Mouse (Mus musculus) heart, adult 2 months (tissue): Measurements from ENCODE around the gene Tex261. TPM values are rescaled to one million over a fixed set of nuclear protein-coding genes. Genes with fewer than 3 reads are reported as not detected.

Experiments used
- DNase-seq, 2 experiments: peaks; one replicate each; pipeline ENCODE4 v3.0.0; 2021
- H3K27ac ChIP-seq: fragments of 200-600 bp; 2 replicates; pipeline ENCODE4 v1.8.1; 2022
- H3K27me3 ChIP-seq: fragments of 200-500 bp; 2 replicates; pipeline ENCODE4 v1.6.1; 2012; ENCODE audit warnings: mild to moderate bottlenecking, low read length, inconsistent platforms, mixed read lengths; ENCODE audit not compliant: control insufficient read depth, insufficient read depth
- H3K36me3 ChIP-seq: fragments of 200-500 bp; 2 replicates; pipeline ENCODE4 v1.6.1; 2012; ENCODE audit warnings: low read length, inconsistent platforms; ENCODE audit not compliant: control insufficient read depth, insufficient read depth
- H3K4me1 ChIP-seq: fragments of 200-500 bp; 2 replicates; pipeline ENCODE4 v1.6.1; 2011; ENCODE audit warnings: low read length; ENCODE audit not compliant: control insufficient read depth, insufficient read depth
- H3K4me3 ChIP-seq: fragments of 200-600 bp; 2 replicates; pipeline ENCODE4 v1.8.1; 2022
- H3K79me2 ChIP-seq: fragments of 200-500 bp; replicated peaks from 2 replicates; pipeline ENCODE4 v1.6.1; 2012; ENCODE audit warnings: mild to moderate bottlenecking, inconsistent platforms, low read length, moderate library complexity, mixed read lengths; ENCODE audit not compliant: control insufficient read depth, insufficient read depth
- H3K9ac ChIP-seq: fragments of 200-500 bp; 2 replicates; pipeline ENCODE4 v1.6.1; 2012; ENCODE audit warnings: low read depth, mild to moderate bottlenecking, control low read depth, inconsistent platforms, low read length, mixed read lengths
- CTCF ChIP-seq: fragments of 200-600 bp; IDR thresholded peaks from 2 replicates; pipeline ENCODE4 v1.8.1; 2022; ENCODE audit warnings: antibody characterized with exemption, mild to moderate bottlenecking, moderate library complexity
- EP300 ChIP-seq: fragments of 200-500 bp; IDR thresholded peaks from 2 replicates; pipeline ENCODE4 v1.6.1; 2011; ENCODE audit warnings: low read depth, low read length, control low read depth; ENCODE audit not compliant: insufficient read depth
- POLR2A ChIP-seq: fragments of 200-500 bp; IDR thresholded peaks from 2 replicates; pipeline ENCODE4 v1.6.1; 2011; ENCODE audit warnings: mild to moderate bottlenecking, low read depth, low read length, control low read depth; ENCODE audit not compliant: insufficient read depth
- WGBS: fragments of 180-500 bp; shearing (Covaris S2); methylation state at CpG from one replicate; pipeline ENCODE4 v1.1.7; 2018; 5-methylcytosine and 5-hydroxymethylcytosine counted together
- intact Hi-C: fragments of 180-260 bp; cut with DNase I; formaldehyde crosslinking; loops from one replicate; pipeline ENCODE4 v1.15.1; 2025
- polyA plus RNA-seq: library from polyadenylated mRNA; depleted of rRNA; stranded (reverse); fragments of >200 nt; gene quantifications from 2 replicates; pipeline ENCODE4 v1.2.3, GENCODE M21; 2012
- total RNA-seq, 2 experiments: library from RNA; stranded (reverse); gene quantifications; 2 replicates each; pipeline ENCODE4 v1.2.3; 2021

Gene Tex261
- total and polyA plus RNA-seq, 3 experiments, result 90.6 to 126 (median 102) TPM

GRCm38 (mm10) chr6:83749286-83749685, 26.3 kb downstream of the Tex261 start:
- WGBS, result 67% methylated on average over 3 of the region's 3 CpGs
- intact Hi-C loops, result no loop called here
- DNase-seq, result no peak
- Histone ChIP-seq H3K9ac (no peak overlapping the region), H3K36me3 (no peaks in the 10 kb centered on the region), H3K4me1 (no peaks in the 10 kb centered on the region), H3K79me2 (no peaks in the 10 kb centered on the region), H3K27ac (no peak overlapping the region), H3K27me3 (no peaks in the 10 kb centered on the region), H3K4me3 (no peak overlapping the region)
- TF ChIP-seq EP300, result no peak
- TF ChIP-seq CTCF, result no peak
- TF ChIP-seq POLR2A, result no peak

- H3K4me1 ChIP-seq, result no peaks in the 10 kb centered on the region
- no peaks in the 10 kb centered on the region for H3K79me2 ChIP-seq
- no peaks in the 10 kb centered on the region for H3K27me3 ChIP-seq
- no peak overlapping the region for H3K9ac ChIP-seq
- 47% methylated on average over 2 of the region's 2 CpGs for WGBS
- H3K4me3 ChIP-seq, result no peak overlapping the region
- no peak for TF ChIP-seq CTCF
- TF ChIP-seq EP300, result no peak
- TF ChIP-seq POLR2A, result no peak
- no peak for DNase-seq
- no peaks in the 10 kb centered on the region for H3K36me3 ChIP-seq
- H3K27ac ChIP-seq, result no peak overlapping the region
- intact Hi-C loops, result no loop called here
Measured at GRCm38 (mm10) chr6:83745466-83745865, 30.1 kb downstream of the Tex261 start.

DNA sequence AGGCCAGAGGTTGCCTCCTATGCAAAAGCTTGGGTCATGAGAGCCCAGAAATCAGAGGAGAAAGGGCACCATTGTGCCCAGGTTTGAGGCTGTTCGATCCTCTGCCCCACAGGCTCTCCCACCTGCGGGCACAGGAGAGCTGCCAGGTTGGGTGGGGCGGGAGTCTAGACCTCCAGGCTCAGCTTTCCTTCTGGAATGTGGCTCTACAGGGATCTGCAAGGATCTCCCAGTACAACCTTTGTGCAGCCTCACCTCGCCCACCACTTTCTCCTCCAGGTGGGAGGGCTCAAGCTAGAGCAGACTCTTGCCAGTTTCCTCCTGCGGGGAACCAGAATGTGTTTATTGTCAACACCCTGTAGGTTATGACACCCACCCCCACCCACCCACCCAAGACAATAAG, 31.1 kb downstream of the Tex261 start:
- H3K79me2 ChIP-seq, result no peaks in the 10 kb centered on the region
- intact Hi-C loops, result no loop called here
- no peak overlapping the region for H3K27ac ChIP-seq
- no peaks in the 10 kb centered on the region for H3K36me3 ChIP-seq
- H3K4me3 ChIP-seq, result no peak overlapping the region
- no peak overlapping the region for H3K9ac ChIP-seq
- no peaks in the 10 kb centered on the region for H3K4me1 ChIP-seq
- no peak for DNase-seq
- no peaks in the 10 kb centered on the region for H3K27me3 ChIP-seq
- 65% methylated on average over 5 of the region's 5 CpGs for WGBS
- TF ChIP-seq EP300, result no peak
- TF ChIP-seq POLR2A, result no peak
- no peak for TF ChIP-seq CTCF

DNA sequence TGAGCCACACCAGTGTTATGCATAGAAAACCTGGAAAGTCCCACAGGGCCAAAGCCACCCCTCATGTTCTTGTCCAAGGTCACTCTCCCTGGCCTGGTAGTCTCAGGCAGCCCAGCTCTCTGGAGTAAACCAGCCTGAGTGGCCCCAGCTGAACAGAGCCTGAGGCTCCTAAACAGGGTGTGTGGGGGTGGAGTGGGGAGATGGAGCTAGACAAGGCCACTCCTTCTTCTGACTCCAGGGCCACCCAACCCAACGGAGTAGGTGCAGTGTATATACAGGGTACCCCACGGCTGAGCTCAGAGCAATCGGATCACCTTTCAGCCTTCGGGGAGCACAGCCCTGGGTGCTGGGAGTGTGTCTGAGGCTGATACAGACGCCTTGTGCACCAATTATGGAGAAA, 31.5 kb downstream of the Tex261 start:
- no peaks in the 10 kb centered on the region for H3K27me3 ChIP-seq
- intact Hi-C loops, result no loop called here

DNA sequence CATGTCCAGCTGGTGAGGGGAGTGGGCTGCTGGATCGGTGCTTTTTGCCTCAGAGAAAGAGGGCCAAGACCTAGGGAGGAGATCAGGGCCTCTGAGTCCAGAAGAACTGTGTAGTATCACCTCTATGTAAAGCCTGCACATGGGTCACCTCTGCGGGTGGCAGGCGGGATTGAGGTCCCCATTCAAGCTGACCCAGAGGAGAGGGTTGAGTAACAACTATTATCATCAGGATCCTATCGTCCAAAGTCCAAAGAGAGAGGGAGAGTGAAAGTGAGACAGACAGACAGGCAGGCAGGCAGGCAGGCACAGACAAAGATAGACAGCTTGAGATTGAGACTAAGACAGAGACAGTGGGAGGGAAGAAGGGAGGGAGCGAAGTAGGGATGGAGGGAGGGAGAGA, 32.4 kb downstream of the Tex261 start:
- no peak for TF ChIP-seq POLR2A
- TF ChIP-seq CTCF, result no peak
- TF ChIP-seq EP300, result no peak
- Histone ChIP-seq H3K27ac (no peak overlapping the region), H3K9ac (no peak overlapping the region), H3K36me3 (no peaks in the 10 kb centered on the region), H3K79me2 (no peaks in the 10 kb centered on the region), H3K4me1 (no peaks in the 10 kb centered on the region), H3K4me3 (no peak overlapping the region), H3K27me3 (no peaks in the 10 kb centered on the region)
- DNase-seq, result no peak
- 68% methylated on average over 5 of the region's 5 CpGs for WGBS
- intact Hi-C loops, result no loop called here

More for the DNA sequence above, 31.5 kb downstream of the Tex261 start:
- Histone ChIP-seq H3K9ac (no peak overlapping the region), H3K79me2 (no peaks in the 10 kb centered on the region), H3K27ac (no peak overlapping the region), H3K36me3 (no peaks in the 10 kb centered on the region), H3K4me1 (no peaks in the 10 kb centered on the region), H3K4me3 (no peak overlapping the region)
- WGBS, result 78% methylated on average over 5 of the region's 5 CpGs
- DNase-seq, result no peak
- TF ChIP-seq POLR2A, result no peak
- TF ChIP-seq CTCF, result no peak
- TF ChIP-seq EP300, result no peak

DNA sequence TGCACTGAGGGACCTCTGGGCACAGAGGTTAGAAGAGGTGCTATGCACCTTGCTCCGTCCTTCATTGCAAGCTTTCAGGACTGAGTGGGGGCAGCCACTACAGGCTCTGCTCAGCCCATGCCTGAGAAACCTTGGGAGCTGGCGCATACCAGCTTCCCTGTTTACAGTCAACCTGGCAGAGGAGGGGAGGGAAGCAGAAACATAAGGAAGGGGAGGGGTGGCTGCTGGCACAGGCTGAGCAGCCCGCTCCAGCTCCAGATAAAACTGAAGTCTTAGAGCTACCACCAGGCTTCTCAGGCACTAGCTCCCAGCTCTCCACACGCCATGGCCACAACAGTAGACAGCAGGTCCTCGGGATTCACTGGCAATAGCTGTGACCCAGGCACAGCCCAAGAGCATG, 32.9 kb downstream of the Tex261 start, which contains the start of gene Atp6v1b1:
Gene Atp6v1b1 (plus strand): TSS at position 230 of the 400 bp plus-strand sequence.
- Histone ChIP-seq H3K4me3 (no peak within 1 kb of the TSS), H3K36me3 (no peaks in the 10 kb centered on the region), H3K27ac (no peak within 1 kb of the TSS), H3K27me3 (no peaks in the 10 kb centered on the region), H3K9ac (no peak within 1 kb of the TSS), H3K4me1 (no peaks in the 10 kb centered on the region), H3K79me2 (no peaks in the 10 kb centered on the region)
- WGBS, result 58% methylated on average over 5 of the region's 5 CpGs
- intact Hi-C loops, result no loop called here
- TF ChIP-seq CTCF (no peak), POLR2A (no peak), EP300 (no peak)
- DNase-seq, result no peak
